Mouse (Mus musculus) MN1 (cell line): ENCODE results near the gene Hic2.
"Not testable (repeated sequence)": the region's sequence is repeated elsewhere in the genome, so short reads cannot be mapped to it uniquely, and the experiment has no call there.

ENCODE experiments used
- DNase-seq: peaks from one replicate; pipeline ENCODE4 v3.0.0-alpha.2; 2016; ENCODE audit warnings: low spot score

Gene Hic2

GRCm38 (mm10) chr16:17232794-17233701 lies at the start of gene Hic2:
Gene Hic2 (plus strand): TSS chr16:17233572.
- DNase-seq = peak; percentile 96

- no peak for DNase-seq
These were observed 47.9 kb upstream of the Hic2 start for GRCm38 (mm10) chr16:17185475-17185874.

- DNase-seq = no peak
These were observed 39.5 kb upstream of the Hic2 start for GRCm38 (mm10) chr16:17193823-17194222.

- peak; percentile 28 for DNase-seq
These were observed 33.0 kb upstream of the Hic2 start for GRCm38 (mm10) chr16:17200121-17200952.

GRCm38 (mm10) chr16:17200953-17201707 lies 32.2 kb upstream of the Hic2 start:
- peak; percentile 86 for DNase-seq

- peak; percentile 67 for DNase-seq
These were observed 31.4 kb upstream of the Hic2 start for GRCm38 (mm10) chr16:17201977-17202376.

GRCm38 (mm10) chr16:17202549-17202948 lies 30.8 kb upstream of the Hic2 start, which contains the start of gene Ube2l3:
Gene Ube2l3 (minus strand): TSS chr16:17202649.
- no peak for DNase-seq

GRCm38 (mm10) chr16:17204990-17205389 lies 28.4 kb upstream of the Hic2 start:
- peak; percentile 66 for DNase-seq

GRCm38 (mm10) chr16:17208389-17209361 lies 24.7 kb upstream of the Hic2 start, which contains the start of gene Rimbp3:
Gene Rimbp3 (plus strand): TSS chr16:17208603.
- DNase-seq = peak; percentile 93

- no peak for DNase-seq
These were observed 23.9 kb upstream of the Hic2 start for GRCm38 (mm10) chr16:17209404-17209960.

- DNase-seq = no peak
These were observed 23.2 kb upstream of the Hic2 start for GRCm38 (mm10) chr16:17209981-17210838.

- no peak for DNase-seq
These were observed 16.3 kb upstream of the Hic2 start for GRCm38 (mm10) chr16:17216934-17217633.

GRCm38 (mm10) chr16:17220127-17220733 lies 13.1 kb upstream of the Hic2 start:
- no peak for DNase-seq

GRCm38 (mm10) chr16:17222197-17222596 lies 11.2 kb upstream of the Hic2 start:
- DNase-seq = peak; percentile 64

GRCm38 (mm10) chr16:17225584-17225983 lies 7.8 kb upstream of the Hic2 start:
- no peak for DNase-seq

- no peak for DNase-seq
These were observed 6.9 kb upstream of the Hic2 start for GRCm38 (mm10) chr16:17226496-17226895.

GRCm38 (mm10) chr16:17231523-17231922 lies 1.8 kb upstream of the Hic2 start:
- DNase-seq = not testable (repeated sequence)
